Mouse (Mus musculus): ENCODE data around the gene Rbms3.

Gene Rbms3

GRCm38 (mm10) chr9:117121572-117121971 lies 508.1 kb downstream of the Rbms3 start:
- no peak for DNase-seq (ENCODE audit: low read depth in 2 of 2, low spot score in 2 of 2)

GRCm38 (mm10) chr9:117117181-117117729 lies 512.5 kb downstream of the Rbms3 start:
- no peak for DNase-seq (ENCODE audit: low read depth in 2 of 2, low spot score in 2 of 2)

- DNase-seq (ENCODE audit: low read depth in 2 of 2, low spot score in 2 of 2), result no peak
These were observed 514.1 kb downstream of the Rbms3 start for GRCm38 (mm10) chr9:117115609-117116008.

DNA sequence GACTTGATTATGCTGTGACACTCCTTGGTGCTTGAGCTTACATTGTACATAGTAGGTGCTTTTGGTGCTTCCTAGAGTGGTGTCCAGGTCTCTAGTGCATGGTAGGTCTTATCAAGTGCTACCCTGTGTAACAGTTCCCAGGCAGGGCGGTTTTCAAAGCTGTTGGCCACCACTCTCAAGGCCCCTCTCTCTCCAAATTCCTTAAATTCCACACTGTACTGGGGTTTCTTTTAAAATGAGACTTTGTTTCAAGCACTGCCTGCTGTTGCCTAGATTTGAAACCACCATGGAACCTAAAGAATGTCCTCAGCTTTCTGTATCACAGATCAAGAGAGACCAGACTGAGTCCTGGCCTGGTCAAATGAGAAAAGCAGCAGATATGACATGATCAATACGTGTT lies 516.1 kb downstream of the Rbms3 start:
- no peak for DNase-seq (ENCODE audit: low read depth in 2 of 2, low spot score in 2 of 2)

GRCm38 (mm10) chr9:117107926-117108325 lies 521.8 kb downstream of the Rbms3 start:
- DNase-seq (ENCODE audit: low read depth in 2 of 2, low spot score in 2 of 2), result no peak

GRCm38 (mm10) chr9:117102198-117102930 lies 527.3 kb downstream of the Rbms3 start:
- DNase-seq (ENCODE audit: low read depth in 2 of 2, low spot score in 2 of 2), result no peak

- DNase-seq (ENCODE audit: low read depth in 2 of 2, low spot score in 2 of 2), result no peak
These were observed 529.5 kb downstream of the Rbms3 start for GRCm38 (mm10) chr9:117100181-117100580.

DNA sequence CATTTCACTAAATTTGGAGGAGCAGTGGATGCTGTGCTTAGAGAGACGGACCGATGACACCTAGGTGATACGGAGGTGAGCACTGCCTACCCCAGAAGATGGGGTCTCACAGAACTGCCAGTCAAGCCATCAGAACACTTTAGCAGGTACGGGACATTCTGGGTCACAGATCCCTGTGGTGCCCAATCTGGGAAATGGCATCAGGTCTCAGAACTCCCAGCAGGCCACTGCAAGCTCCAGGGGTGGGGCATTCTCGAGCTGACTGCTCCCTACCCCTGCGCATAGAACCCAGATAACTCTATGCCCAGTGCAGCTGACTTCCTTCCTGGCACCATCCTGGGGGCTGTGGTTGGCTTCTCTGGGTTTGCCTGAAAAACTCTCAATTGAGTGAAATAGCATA lies 536.2 kb downstream of the Rbms3 start:
- DNase-seq (ENCODE audit: low read depth in 2 of 2, low spot score in 2 of 2), result no peak

DNA sequence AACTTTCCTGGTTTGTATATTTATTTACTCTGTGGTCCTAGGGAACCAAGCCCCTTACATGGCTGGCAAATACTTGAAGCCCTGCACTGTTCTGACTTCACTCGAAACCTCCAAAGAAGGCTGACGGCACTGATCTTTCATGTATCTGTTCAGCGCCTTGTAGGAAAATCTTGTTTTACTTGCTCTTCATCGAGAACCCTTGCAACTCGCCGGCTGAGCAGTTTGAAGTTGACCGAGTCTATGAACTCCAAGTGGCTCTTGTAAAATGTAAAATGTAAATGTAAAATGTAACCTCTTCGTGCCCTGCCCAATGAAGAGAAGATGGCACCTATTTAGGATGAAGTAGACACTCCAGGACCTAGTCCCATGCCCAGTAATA lies 537.5 kb downstream of the Rbms3 start:
- DNase-seq (ENCODE audit: low read depth in 2 of 2, low spot score in 2 of 2), result no peak

- no peak for DNase-seq (ENCODE audit: low read depth in 2 of 2, low spot score in 2 of 2)
These were observed 538.2 kb downstream of the Rbms3 start for GRCm38 (mm10) chr9:117091253-117092176.

- no peak for DNase-seq (ENCODE audit: low read depth in 2 of 2, low spot score in 2 of 2)
These were observed 540.1 kb downstream of the Rbms3 start for GRCm38 (mm10) chr9:117089409-117090147.

GRCm38 (mm10) chr9:117088309-117088708 lies 541.4 kb downstream of the Rbms3 start:
- DNase-seq (ENCODE audit: low read depth in 2 of 2, low spot score in 2 of 2), result no peak

- no peak for DNase-seq (ENCODE audit: low read depth in 2 of 2, low spot score in 2 of 2)
These were observed 544.0 kb downstream of the Rbms3 start for GRCm38 (mm10) chr9:117085706-117086105.

GRCm38 (mm10) chr9:117084471-117084870 lies 545.2 kb downstream of the Rbms3 start:
- no peak for DNase-seq (ENCODE audit: low read depth in 2 of 2, low spot score in 2 of 2)

- no peak for DNase-seq (ENCODE audit: low read depth in 2 of 2, low spot score in 2 of 2)
These were observed 550.2 kb downstream of the Rbms3 start for GRCm38 (mm10) chr9:117079471-117079870.

- no peak for DNase-seq (ENCODE audit: low read depth in 2 of 2, low spot score in 2 of 2)
These were observed 552.2 kb downstream of the Rbms3 start for GRCm38 (mm10) chr9:117077548-117077947.

GRCm38 (mm10) chr9:117076785-117077184 lies 552.9 kb downstream of the Rbms3 start:
- no peak for DNase-seq (ENCODE audit: low read depth in 2 of 2, low spot score in 2 of 2)

GRCm38 (mm10) chr9:117072433-117073099 lies 557.1 kb downstream of the Rbms3 start:
- DNase-seq (ENCODE audit: low read depth in 2 of 2, low spot score in 2 of 2), result no peak

- no peak for DNase-seq (ENCODE audit: low read depth in 2 of 2, low spot score in 2 of 2)
These were observed 559.1 kb downstream of the Rbms3 start for GRCm38 (mm10) chr9:117070616-117071015.

DNA sequence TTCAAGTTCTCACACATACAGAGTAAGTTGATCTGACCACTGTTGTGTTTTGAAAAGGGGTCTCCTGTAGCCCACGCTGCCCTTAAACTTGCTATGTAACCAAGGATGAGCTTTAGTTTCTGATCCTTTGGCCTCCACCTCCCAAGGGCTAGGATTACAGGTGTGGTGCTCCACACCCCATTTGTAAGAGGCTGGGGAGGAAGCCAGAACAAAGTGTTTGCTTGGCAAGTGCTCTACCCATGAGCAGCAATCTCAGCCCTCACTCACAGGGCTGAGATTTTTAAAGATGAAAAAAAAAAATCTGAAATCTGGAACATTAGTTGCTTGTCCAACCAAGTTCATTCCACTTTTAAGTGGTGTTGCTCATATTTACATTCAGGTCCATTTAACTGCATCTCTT lies 560.5 kb downstream of the Rbms3 start:
- DNase-seq (ENCODE audit: low read depth in 2 of 2, low spot score in 2 of 2), result no peak
